Mouse (Mus musculus) kidney, adult 2 months (tissue): Measurements from ENCODE around the gene Unc80. TPM values are rescaled to one million over a fixed set of nuclear protein-coding genes. Genes with fewer than 3 reads are reported as not detected.
A peak's percentile ranks its signal among the peaks of the same experiment; 100 is the strongest.

Experiments
- DNase-seq: peaks from one replicate; pipeline ENCODE4 v3.0.0; 2021
- H3K27ac ChIP-seq: fragments of 200-500 bp; 2 replicates; pipeline ENCODE4 v1.5.1; 2012; ENCODE audit warnings: low read depth, low read length, control low read depth, inconsistent platforms; ENCODE audit not compliant: insufficient read depth
- H3K27me3 ChIP-seq: fragments of 200-500 bp; replicated peaks from 2 replicates; pipeline ENCODE4 v1.6.1; 2012; ENCODE audit warnings: mild to moderate bottlenecking, moderate library complexity, low read length, inconsistent platforms; ENCODE audit not compliant: control insufficient read depth, insufficient read depth
- H3K36me3 ChIP-seq: fragments of 200-500 bp; 2 replicates; pipeline ENCODE4 v1.6.1; 2012; ENCODE audit warnings: mild to moderate bottlenecking, moderate library complexity, low read length, inconsistent platforms; ENCODE audit not compliant: control insufficient read depth, insufficient read depth
- H3K4me1 ChIP-seq: fragments of 200-500 bp; 2 replicates; pipeline ENCODE4 v1.6.1; 2011; ENCODE audit warnings: low read length; ENCODE audit not compliant: control insufficient read depth, insufficient read depth
- H3K4me3 ChIP-seq: fragments of 200-500 bp; 2 replicates; pipeline ENCODE4 v1.5.1; 2011; ENCODE audit warnings: mild to moderate bottlenecking, low read depth, low read length, control low read depth; ENCODE audit not compliant: insufficient read depth
- CTCF ChIP-seq: fragments of 200-500 bp; conservative IDR thresholded peaks from 2 replicates; pipeline ENCODE4 v1.5.1; 2011; ENCODE audit warnings: low read depth, mild to moderate bottlenecking, control low read depth, low read length, moderate library complexity, mixed read lengths; ENCODE audit not compliant: insufficient read depth, insufficient read length
- POLR2A ChIP-seq: fragments of 200-500 bp; IDR thresholded peaks from one replicate; pipeline ENCODE4 v1.6.1; 2011; ENCODE audit warnings: low read depth, low read length, control low read depth
- WGBS: fragments of 180-500 bp; shearing (Covaris S2); methylation state at CpG from one replicate; pipeline ENCODE4 v1.1.7; 2018; 5-methylcytosine and 5-hydroxymethylcytosine counted together
- polyA plus RNA-seq: library from polyadenylated mRNA; depleted of rRNA; stranded (reverse); fragments of >200 nt; gene quantifications from 2 replicates; pipeline ENCODE4 v1.2.3, GENCODE M21; 2012; rRNA removed

Gene Unc80
- polyA plus RNA-seq: 0.04 and 0.06 TPM in 2 replicates

- H3K27ac ChIP-seq: no peak within 1 kb of the TSS
- H3K4me1 ChIP-seq: no peaks in the 10 kb centered on the region
- H3K27me3 ChIP-seq: peaks cover 3% of the 10 kb centered on the region
- DNase-seq: peak; percentile 2
- peak within 1 kb of the TSS; percentile 1; the same call in 1 of the 2 replicates for H3K4me3 ChIP-seq
- H3K36me3 ChIP-seq: no peaks in the 10 kb centered on the region
- no peak for TF ChIP-seq POLR2A
- TF ChIP-seq CTCF: no peak
- 1% methylated on average over 78 of the region's 83 CpGs for WGBS
These were observed at the start of gene Unc80 for GRCm38 (mm10) chr1:66467821-66468703. Gene Unc80, plus strand, starts transcription at chr1:66468367.

- H3K4me1 ChIP-seq: no peaks in the 10 kb centered on the region
- no peak overlapping the region for H3K4me3 ChIP-seq
- DNase-seq: no peak
- H3K27ac ChIP-seq: no peak overlapping the region
- WGBS: 91% methylated on average over 5 of the region's 5 CpGs
- H3K36me3 ChIP-seq: no peaks in the 10 kb centered on the region
- no peaks in the 10 kb centered on the region for H3K27me3 ChIP-seq
- TF ChIP-seq POLR2A (no peak), CTCF (no peak)
These were observed 42.1 kb upstream of the Unc80 start for GRCm38 (mm10) chr1:66426073-66426472.

GRCm38 (mm10) chr1:66430962-66431361, 37.2 kb upstream of the Unc80 start:
- Histone ChIP-seq H3K4me1 (no peaks in the 10 kb centered on the region), H3K36me3 (no peaks in the 10 kb centered on the region), H3K4me3 (no peak overlapping the region), H3K27ac (no peak overlapping the region), H3K27me3 (no peaks in the 10 kb centered on the region)
- no peak for DNase-seq
- TF ChIP-seq POLR2A (no peak), CTCF (no peak)

- WGBS: 86% methylated on average over 6 of the region's 6 CpGs
These were observed 36.7 kb upstream of the Unc80 start for GRCm38 (mm10) chr1:66431472-66431871.

GRCm38 (mm10) chr1:66438069-66438468, 30.1 kb upstream of the Unc80 start:
- no peaks in the 10 kb centered on the region for H3K27me3 ChIP-seq
- H3K4me3 ChIP-seq: no peak overlapping the region
- no peak for DNase-seq
- H3K27ac ChIP-seq: no peak overlapping the region
- H3K36me3 ChIP-seq: no peaks in the 10 kb centered on the region
- WGBS: 87% methylated on average over 2 of the region's 2 CpGs
- TF ChIP-seq POLR2A: no peak
- TF ChIP-seq CTCF: no peak
- H3K4me1 ChIP-seq: no peaks in the 10 kb centered on the region

More at GRCm38 (mm10) chr1:66431472-66431871, 36.7 kb upstream of the Unc80 start:
- Histone ChIP-seq H3K27me3 (no peaks in the 10 kb centered on the region), H3K4me3 (no peak overlapping the region), H3K36me3 (no peaks in the 10 kb centered on the region), H3K4me1 (no peaks in the 10 kb centered on the region), H3K27ac (no peak overlapping the region)
- TF ChIP-seq POLR2A (no peak), CTCF (no peak)
- DNase-seq: no peak

- TF ChIP-seq POLR2A (no peak), CTCF (no peak)
- Histone ChIP-seq H3K27ac (no peak overlapping the region), H3K4me1 (no peaks in the 10 kb centered on the region), H3K27me3 (no peaks in the 10 kb centered on the region), H3K36me3 (no peaks in the 10 kb centered on the region), H3K4me3 (no peak overlapping the region)
- WGBS: 82% methylated on average over 2 of the region's 2 CpGs
- no peak for DNase-seq
These were observed 25.2 kb upstream of the Unc80 start for GRCm38 (mm10) chr1:66442922-66443321.

GRCm38 (mm10) chr1:66449471-66449870, 18.7 kb upstream of the Unc80 start:
- TF ChIP-seq CTCF: no peak
- no peak for TF ChIP-seq POLR2A
- no peaks in the 10 kb centered on the region for H3K4me1 ChIP-seq
- WGBS: 48% methylated on average over 2 of the region's 2 CpGs
- H3K4me3 ChIP-seq: no peak overlapping the region
- H3K36me3 ChIP-seq: no peaks in the 10 kb centered on the region
- H3K27me3 ChIP-seq: no peaks in the 10 kb centered on the region
- DNase-seq: no peak
- H3K27ac ChIP-seq: no peak overlapping the region

- 24% methylated on average over 2 of the region's 2 CpGs for WGBS
- TF ChIP-seq CTCF: no peak
- no peak for TF ChIP-seq POLR2A
- Histone ChIP-seq H3K36me3 (no peaks in the 10 kb centered on the region), H3K27ac (no peak overlapping the region), H3K27me3 (no peaks in the 10 kb centered on the region), H3K4me3 (no peak overlapping the region), H3K4me1 (no peaks in the 10 kb centered on the region)
- DNase-seq: no peak
These were observed 11.6 kb upstream of the Unc80 start for GRCm38 (mm10) chr1:66456580-66456979.
